Mouse (Mus musculus): ENCODE data around the gene Usp51. TPM values are rescaled to one million over a fixed set of nuclear protein-coding genes. Genes with fewer than 3 reads are reported as not detected.
A peak's percentile ranks its signal among the peaks of the same experiment; 100 is the strongest.
"Not testable (repeated sequence)": the region's sequence is repeated elsewhere in the genome, so short reads cannot be mapped to it uniquely, and the experiment has no call there.

Gene Usp51
- 2.0 and 2.3 TPM in 2 replicates for polyA plus RNA-seq (2016; fragmentation: Nextera tagmentation; extraction: Ambion mirVana)

DNA sequence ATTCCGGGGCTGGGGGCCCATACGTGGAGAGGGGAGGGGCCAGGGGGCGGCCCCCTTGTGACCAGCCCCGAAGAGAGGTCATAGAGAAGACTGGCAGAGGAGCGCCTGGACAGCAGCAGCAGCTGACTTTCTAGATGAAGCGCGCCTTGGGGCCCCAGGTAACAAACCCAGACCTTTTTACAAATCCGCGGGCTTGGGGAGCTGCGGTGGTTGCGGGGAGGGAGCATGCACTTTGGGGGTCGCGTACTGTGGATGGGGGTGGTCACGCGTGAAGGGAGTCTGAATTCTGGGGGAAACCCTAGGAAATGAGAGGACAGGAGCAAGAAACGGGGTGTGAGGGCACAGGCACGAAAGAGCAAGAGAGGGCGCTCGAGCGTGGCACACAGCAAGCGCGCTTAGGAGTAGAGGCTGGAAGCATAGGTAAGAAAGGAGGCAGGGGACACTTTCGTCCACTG lies at the start of gene Usp51:
Gene Usp51, plus strand, starts transcription at position 83 of the 455 bp plus-strand sequence.
- peak within 1 kb of the TSS; percentile 62 for H3K9ac ChIP-seq
- 24% methylated on average over 23 of the region's 23 CpGs for WGBS
- peak within 1 kb of the TSS; percentile 57 for H3K4me2 ChIP-seq (replicated peaks)
- H3K36me3 ChIP-seq, result no peaks in the 10 kb centered on the region
- no peaks in the 10 kb centered on the region for H3K4me1 ChIP-seq
- H3K4me3 ChIP-seq, result peak within 1 kb of the TSS; percentile 52
- peak; percentile 87 for ATAC-seq (ENCODE audit: low FRiP score)
- peaks cover 2% of the 10 kb centered on the region; the same call in 1 of the 2 replicates for H3K27me3 ChIP-seq
- H3K27ac ChIP-seq, result peak within 1 kb of the TSS; percentile 77
- H3K9me3 ChIP-seq (replicated peaks), result no peaks in the 10 kb centered on the region

- H3K9me3 ChIP-seq (replicated peaks), result no peaks in the 10 kb centered on the region
- H3K9ac ChIP-seq, result no peak overlapping the region
- 62% methylated on average over 6 of the region's 6 CpGs for WGBS
- no peak overlapping the region for H3K27ac ChIP-seq
- H3K4me2 ChIP-seq (replicated peaks), result no peak overlapping the region
- no peak overlapping the region for H3K4me3 ChIP-seq
- H3K4me1 ChIP-seq, result 0 out of 2 replicates have a peak, but pooled peaks cover 3% of the 10 kb centered on the region
- ATAC-seq (ENCODE audit: low FRiP score), result no peak
- no peaks in the 10 kb centered on the region for H3K27me3 ChIP-seq
- no peaks in the 10 kb centered on the region for H3K36me3 ChIP-seq
These were observed 36.7 kb upstream of the Usp51 start for GRCm38 (mm10) chrX:152969606-152970005.

DNA sequence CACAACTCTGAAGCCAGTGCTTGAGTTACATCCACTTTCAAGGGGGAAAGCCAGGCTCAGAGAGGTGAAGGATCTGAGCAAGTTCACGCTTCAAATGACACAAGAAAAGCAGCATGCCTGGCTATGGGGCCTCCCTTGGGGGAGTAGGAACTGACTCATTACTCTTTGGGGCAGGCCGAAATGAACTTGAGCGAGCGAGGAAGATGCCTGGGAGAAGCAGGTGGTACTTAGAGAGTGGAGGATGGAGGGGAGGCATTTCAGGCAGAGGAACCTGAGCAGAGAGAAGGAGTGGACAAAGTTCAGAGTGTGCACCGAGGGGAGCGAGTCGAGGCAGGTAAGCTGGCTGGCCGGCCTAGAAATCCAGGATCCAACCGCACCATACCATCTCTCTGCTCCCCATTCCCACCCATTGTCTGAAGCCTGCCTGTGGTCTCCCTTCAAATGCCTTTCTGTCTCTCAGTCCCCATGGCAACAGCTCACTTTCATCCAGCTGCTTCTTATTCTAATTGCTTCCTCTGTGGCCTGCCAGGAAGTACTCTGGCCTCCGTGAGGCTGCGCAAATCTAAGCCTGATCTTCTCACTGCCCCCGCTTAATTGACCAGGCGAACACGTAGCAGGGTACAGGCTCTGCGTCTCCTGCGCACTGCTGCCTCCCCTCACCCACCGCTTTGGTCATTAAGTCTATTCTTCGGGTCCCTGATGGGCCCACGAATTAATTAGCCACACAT lies 32.6 kb upstream of the Usp51 start:
- not testable (repeated sequence) for H3K4me3 ChIP-seq; H3K9me3 ChIP-seq (replicated peaks); H3K36me3 ChIP-seq; H3K4me1 ChIP-seq; H3K9ac ChIP-seq
- H3K27me3 ChIP-seq, result peaks cover 10% of the 10 kb centered on the region
- H3K4me2 ChIP-seq (replicated peaks), result peak overlapping the region; percentile 37
- peak; percentile 96 for ATAC-seq (ENCODE audit: low FRiP score)
- 23% methylated on average over 6 of the region's 19 CpGs for WGBS
- peak overlapping the region; percentile 67; the same call in 1 of the 2 replicates for H3K27ac ChIP-seq

GRCm38 (mm10) chrX:152974204-152974661 lies 32.0 kb upstream of the Usp51 start:
- H3K9ac ChIP-seq, result no peak overlapping the region
- peaks cover 10% of the 10 kb centered on the region for H3K27me3 ChIP-seq
- 14% methylated on average over 10 of the region's 10 CpGs for WGBS
- H3K36me3 ChIP-seq, result no peaks in the 10 kb centered on the region
- H3K4me2 ChIP-seq (replicated peaks), result peak overlapping the region; percentile 37
- no peak overlapping the region for H3K4me3 ChIP-seq
- peak overlapping the region; percentile 67 for H3K27ac ChIP-seq
- H3K9me3 ChIP-seq (replicated peaks), result no peaks in the 10 kb centered on the region
- H3K4me1 ChIP-seq, result 0 out of 2 replicates have a peak, but pooled peaks cover 3% of the 10 kb centered on the region
- ATAC-seq (ENCODE audit: low FRiP score), result peak; percentile 39; the same call in 1 of the 2 replicates

- no peak for ATAC-seq (ENCODE audit: low FRiP score)
- Histone ChIP-seq H3K27ac (no peak overlapping the region), H3K36me3 (no peaks in the 10 kb centered on the region), H3K4me1 (0 out of 2 replicates have a peak, but pooled peaks cover 3% of the 10 kb centered on the region), H3K27me3 (peaks cover 10% of the 10 kb centered on the region), H3K9me3 (replicated peaks) (no peaks in the 10 kb centered on the region), H3K4me3 (no peak overlapping the region), H3K4me2 (replicated peaks) (no peak overlapping the region), H3K9ac (no peak overlapping the region)
- WGBS, result 90% methylated on average over 6 of the region's 6 CpGs
These were observed 29.7 kb upstream of the Usp51 start for GRCm38 (mm10) chrX:152976538-152976937.

DNA sequence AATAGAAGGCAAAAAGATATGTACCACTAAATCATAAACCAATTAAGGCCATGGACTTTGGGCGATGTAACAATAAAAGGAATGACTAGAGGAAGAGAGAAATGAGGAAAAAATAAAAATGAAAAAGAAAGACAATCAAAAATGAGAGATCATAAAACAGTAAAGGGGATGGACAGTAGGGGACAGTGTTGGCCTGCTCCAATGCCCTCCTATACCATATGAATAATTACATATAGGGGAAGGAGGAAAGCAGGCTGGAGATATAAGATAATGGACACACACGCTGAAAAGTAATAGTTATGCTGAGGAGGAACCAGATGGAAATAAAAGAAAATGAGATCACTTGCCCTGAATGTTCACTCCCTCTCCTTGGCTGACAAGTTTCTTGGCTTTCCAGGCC lies 21.3 kb upstream of the Usp51 start:
- Histone ChIP-seq H3K4me1 (no peaks in the 10 kb centered on the region), H3K4me2 (replicated peaks) (no peak overlapping the region), H3K36me3 (no peaks in the 10 kb centered on the region), H3K9me3 (replicated peaks) (no peaks in the 10 kb centered on the region), H3K27ac (no peak overlapping the region), H3K27me3 (no peaks in the 10 kb centered on the region), H3K4me3 (no peak overlapping the region), H3K9ac (no peak overlapping the region)
- WGBS, result 80% methylated on average over 2 of the region's 2 CpGs
- ATAC-seq (ENCODE audit: low FRiP score), result no peak

DNA sequence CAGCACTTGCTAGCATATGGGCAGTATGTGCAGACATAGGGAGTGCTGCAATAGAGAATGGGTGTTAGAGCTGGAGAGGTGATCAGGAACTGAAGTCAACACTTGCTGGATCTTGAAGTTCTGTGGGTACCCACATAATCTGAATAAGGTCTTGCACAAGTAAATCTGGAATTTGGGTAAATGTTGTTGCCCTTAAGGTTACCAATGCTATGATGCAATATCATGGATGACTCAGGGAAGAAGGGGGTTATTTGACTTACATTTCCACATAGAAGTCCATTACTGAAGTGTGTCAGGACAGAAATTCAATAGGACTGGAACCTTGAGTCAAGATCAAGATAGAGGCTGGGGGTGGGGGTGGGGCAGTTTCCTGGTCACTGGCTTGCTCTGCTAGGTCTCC lies 16.4 kb upstream of the Usp51 start:
- H3K4me2 ChIP-seq (replicated peaks); H3K27me3 ChIP-seq; H3K9ac ChIP-seq; ATAC-seq (ENCODE audit: low FRiP score); H3K9me3 ChIP-seq (replicated peaks); H3K4me3 ChIP-seq; H3K4me1 ChIP-seq; H3K36me3 ChIP-seq; H3K27ac ChIP-seq: not testable (repeated sequence)

GRCm38 (mm10) chrX:152996105-152996504 lies 10.2 kb upstream of the Usp51 start:
- not testable (repeated sequence) for H3K27ac ChIP-seq; H3K9ac ChIP-seq; H3K9me3 ChIP-seq (replicated peaks); H3K36me3 ChIP-seq; H3K4me3 ChIP-seq; H3K4me1 ChIP-seq; ATAC-seq (ENCODE audit: low FRiP score); H3K27me3 ChIP-seq; H3K4me2 ChIP-seq (replicated peaks)
- WGBS, result no CpG with 5 or more reads among the region's 3 CpGs

DNA sequence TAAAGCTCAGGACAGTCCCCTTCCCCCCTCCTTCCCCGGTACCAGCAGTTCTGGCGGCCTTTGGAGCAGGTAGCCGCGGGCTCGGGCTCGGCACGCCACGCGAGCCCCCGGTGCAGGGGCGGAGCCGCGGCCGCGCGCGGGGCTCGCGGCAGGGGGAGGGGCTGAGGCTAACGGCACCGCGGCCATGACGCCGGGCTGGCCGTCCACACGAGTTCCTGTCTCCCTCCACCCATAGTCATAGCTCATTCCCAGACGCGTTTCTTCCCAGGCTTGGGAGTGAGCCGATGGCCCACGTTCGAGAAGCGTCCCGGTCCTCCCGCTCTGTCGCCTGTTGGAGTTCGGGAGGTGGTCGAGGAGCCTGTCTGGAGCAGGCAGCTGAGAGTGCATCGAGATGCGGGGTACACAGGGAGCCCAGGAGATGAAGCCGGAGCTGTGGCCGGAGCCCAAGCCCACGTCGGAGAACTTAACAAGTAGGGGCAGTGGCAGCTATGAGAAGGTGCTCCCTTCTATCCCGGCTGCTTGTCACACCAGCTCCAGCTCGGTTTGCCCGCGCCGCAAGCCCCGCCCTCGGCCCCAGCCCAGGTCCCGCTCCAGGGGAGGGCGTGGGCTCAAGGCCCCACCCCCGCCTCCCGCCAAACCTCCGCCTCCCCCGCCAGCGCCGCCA lies 884 bp downstream of the Usp51 start:
- H3K27me3 ChIP-seq, result peaks cover 2% of the 10 kb centered on the region; the same call in 1 of the 2 replicates
- H3K27ac ChIP-seq, result peak overlapping the region; percentile 77
- H3K9ac ChIP-seq, result peak overlapping the region; percentile 62
- peak; percentile 90 for ATAC-seq (ENCODE audit: low FRiP score)
- 29% methylated on average over 51 of the region's 58 CpGs for WGBS
- no peaks in the 10 kb centered on the region for H3K9me3 ChIP-seq (replicated peaks)
- H3K4me2 ChIP-seq (replicated peaks), result peak overlapping the region; percentile 57
- H3K4me1 ChIP-seq, result no peaks in the 10 kb centered on the region
- peak overlapping the region; percentile 52 for H3K4me3 ChIP-seq
- no peaks in the 10 kb centered on the region for H3K36me3 ChIP-seq

- Histone ChIP-seq H3K4me2 (replicated peaks) (peak overlapping the region; percentile 57), H3K9ac (peak overlapping the region; percentile 62), H3K36me3 (no peaks in the 10 kb centered on the region), H3K4me1 (no peaks in the 10 kb centered on the region), H3K9me3 (replicated peaks) (no peaks in the 10 kb centered on the region), H3K27ac (peak overlapping the region; percentile 77), H3K4me3 (peak overlapping the region; percentile 52), H3K27me3 (peaks cover 2% of the 10 kb centered on the region; the same call in 1 of the 2 replicates)
- 32% methylated on average over 9 of the region's 9 CpGs for WGBS
- ATAC-seq (ENCODE audit: low FRiP score), result peak; percentile 39; the same call in 1 of the 2 replicates
These were observed 1.4 kb downstream of the Usp51 start for GRCm38 (mm10) chrX:153007685-153008047.

DNA sequence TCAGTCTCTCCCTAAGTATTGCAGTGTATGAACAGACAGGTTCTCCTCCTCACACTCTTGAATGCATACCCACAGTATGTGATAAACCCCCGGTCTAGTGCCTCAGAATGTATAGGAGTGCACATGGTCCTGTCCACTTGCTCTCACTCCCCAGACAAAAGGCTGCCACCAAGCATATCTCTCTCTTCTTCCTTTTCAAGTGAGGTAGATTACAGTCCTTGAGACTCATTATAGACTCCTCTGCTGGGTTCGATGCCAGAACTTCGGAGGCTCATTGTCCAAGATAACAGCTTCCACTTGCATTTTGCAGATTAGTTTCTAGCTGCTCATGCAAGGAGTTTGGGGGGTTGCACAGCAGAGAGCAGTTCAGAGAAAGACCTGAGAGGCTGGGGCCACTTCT lies 19.0 kb downstream of the Usp51 start:
- not testable (repeated sequence) for H3K27me3 ChIP-seq; H3K4me3 ChIP-seq; H3K9me3 ChIP-seq (replicated peaks); H3K4me2 ChIP-seq (replicated peaks); H3K36me3 ChIP-seq; ATAC-seq (ENCODE audit: low FRiP score); H3K27ac ChIP-seq; H3K4me1 ChIP-seq; H3K9ac ChIP-seq
- WGBS, result no CpG with 5 or more reads among the region's 3 CpGs

- not testable (repeated sequence) for H3K36me3 ChIP-seq; H3K9me3 ChIP-seq (replicated peaks); H3K9ac ChIP-seq; H3K4me2 ChIP-seq (replicated peaks); H3K27ac ChIP-seq; H3K27me3 ChIP-seq; H3K4me3 ChIP-seq; H3K4me1 ChIP-seq; ATAC-seq (ENCODE audit: low FRiP score)
- 95% methylated on average over 3 of the region's 3 CpGs for WGBS
These were observed 19.4 kb downstream of the Usp51 start for GRCm38 (mm10) chrX:153025709-153026108.
